8 mouse cellular contexts compared by ENCODE assay signal in the genomic region with DNA sequence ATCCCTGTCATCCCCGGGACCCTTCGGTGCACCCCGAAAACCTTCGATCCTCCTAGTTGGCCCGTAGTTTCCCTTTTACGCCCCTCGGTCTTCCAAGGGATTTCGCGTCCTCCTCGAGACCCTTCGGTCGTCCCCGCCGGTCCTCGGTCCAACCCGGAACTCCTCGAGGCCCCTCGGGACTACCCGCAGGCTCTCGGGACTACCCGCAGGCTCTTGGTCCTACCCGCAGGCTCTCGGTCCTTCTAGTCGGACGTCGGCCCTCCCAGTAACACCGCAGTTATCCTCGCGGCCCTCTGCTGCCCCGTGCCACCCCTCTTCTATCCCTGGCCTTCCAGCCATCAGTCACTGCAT. TPM values are rescaled to one million over a fixed set of nuclear protein-coding genes. Genes with fewer than 3 reads are reported as not detected.
DNase-seq lines count a peak whose midpoint lies in the region; ATAC-seq and TF ChIP-seq lines count a peak whose summit lies in the region.

No protein-coding gene starts in this region.

- H3K4me2 ChIP-seq in hindbrain, embryonic 15.5 days, result peak overlapping the region; percentile 88
- peak overlapping the region; percentile 86 for H3K4me2 ChIP-seq in liver, embryonic 13.5 days
- peak overlapping the region; percentile 87 for H3K4me2 ChIP-seq in neural tube, embryonic 11.5 days (ENCODE audit: low read depth)

- H3K9ac ChIP-seq in hindbrain, embryonic 15.5 days, result peak overlapping the region; percentile 72
- peak overlapping the region; percentile 92 for H3K9ac ChIP-seq in liver, embryonic 13.5 days
- peak overlapping the region; percentile 94 for H3K9ac ChIP-seq in neural tube, embryonic 11.5 days (ENCODE audit: low read length)

- under 1% methylated on average over 30 of the region's 30 CpGs for WGBS in hindbrain, embryonic 15.5 days
- WGBS in liver, embryonic 13.5 days (ENCODE audit: insufficient replicate concordance), result under 1% methylated on average over 30 of the region's 30 CpGs
- under 1% methylated on average over 30 of the region's 30 CpGs for WGBS in neural tube, embryonic 11.5 days

- no peak for TF ChIP-seq CTCF in embryonic fibroblast, embryonic 13.5 days (IDR thresholded peaks at IDR 0.05; ENCODE audit: borderline replicate concordance, insufficient read depth, low read length)

- no peaks in the 10 kb centered on the region for H3K27me3 ChIP-seq in hindbrain, embryonic 15.5 days
- no peaks in the 10 kb centered on the region for H3K27me3 ChIP-seq in liver, embryonic 13.5 days
- no peaks in the 10 kb centered on the region for H3K27me3 ChIP-seq in neural tube, embryonic 11.5 days (ENCODE audit: control insufficient read depth, insufficient read depth, low read length)

- H3K4me3 ChIP-seq in embryonic fibroblast, embryonic 13.5 days (ENCODE audit: insufficient read depth, low read length), result peak overlapping the region; percentile 64
- H3K4me3 ChIP-seq in hindbrain, embryonic 15.5 days, result peak overlapping the region; percentile 56
- peak overlapping the region; percentile 96 for H3K4me3 ChIP-seq in liver, embryonic 13.5 days (replicated peaks)
- peak overlapping the region; percentile 98 for H3K4me3 ChIP-seq in neural tube, embryonic 11.5 days (ENCODE audit: low read depth, low read length)

- no peak for TF ChIP-seq POLR2A in embryonic fibroblast, embryonic 13.5 days (IDR thresholded peaks at IDR 0.05; ENCODE audit: low read depth, low read length)

- no peaks in the 10 kb centered on the region for H3K9me3 ChIP-seq in hindbrain, embryonic 15.5 days
- H3K9me3 ChIP-seq in liver, embryonic 13.5 days (replicated peaks), result no peaks in the 10 kb centered on the region
- no peaks in the 10 kb centered on the region for H3K9me3 ChIP-seq in neural tube, embryonic 11.5 days (ENCODE audit: control insufficient read depth, low read length)

- peaks cover 2% of the 10 kb centered on the region; the same call in 1 of the 2 replicates for H3K4me1 ChIP-seq in embryonic fibroblast, embryonic 13.5 days (ENCODE audit: control insufficient read depth, insufficient read depth, low read length)
- peaks cover 20% of the 10 kb centered on the region for H3K4me1 ChIP-seq in hindbrain, embryonic 15.5 days (replicated peaks)
- H3K4me1 ChIP-seq in liver, embryonic 13.5 days (replicated peaks), result peaks cover 27% of the 10 kb centered on the region
- H3K4me1 ChIP-seq in neural tube, embryonic 11.5 days (ENCODE audit: control insufficient read depth, insufficient read depth, low read length), result peaks cover 5% of the 10 kb centered on the region; the same call in 1 of the 2 replicates

- peak; percentile 35 for DNase-seq in kidney, adult 18-20 months
- DNase-seq in kidney, adult 11 months, result no peak
- DNase-seq in NIH3T3 (ENCODE audit: low read depth), result peak; percentile 35
- peak; percentile 15 for DNase-seq in liver, embryonic 13.5 days
- peak; percentile 42 for DNase-seq in neural tube, embryonic 11.5 days (ENCODE audit: low spot score)
- DNase-seq in MN1 (ENCODE audit: low spot score), result no peak

- peaks cover 40% of the 10 kb centered on the region for H3K36me3 ChIP-seq in hindbrain, embryonic 15.5 days
- H3K36me3 ChIP-seq in liver, embryonic 13.5 days, result peaks cover 38% of the 10 kb centered on the region
- peaks cover 20% of the 10 kb centered on the region for H3K36me3 ChIP-seq in neural tube, embryonic 11.5 days (ENCODE audit: control insufficient read depth, insufficient read depth, low read length)

- H3K27ac ChIP-seq in embryonic fibroblast, embryonic 13.5 days (ENCODE audit: insufficient read depth, low read length), result no peak overlapping the region
- peak overlapping the region; percentile 69; the same call in 1 of the 2 replicates for H3K27ac ChIP-seq in hindbrain, embryonic 15.5 days (replicated peaks)
- no peak overlapping the region for H3K27ac ChIP-seq in liver, embryonic 13.5 days
- H3K27ac ChIP-seq in neural tube, embryonic 11.5 days (ENCODE audit: low read depth, low read length), result no peak overlapping the region

- ATAC-seq in hindbrain, embryonic 15.5 days (ENCODE audit: low FRiP score, low read depth), result peak; percentile 32
- ATAC-seq in liver, embryonic 13.5 days (ENCODE audit: low read depth), result peak; percentile 19; the same call in 1 of the 2 replicates
- ATAC-seq in neural tube, embryonic 11.5 days (ENCODE audit: insufficient read depth, low FRiP score, low TSS enrichment), result peak; percentile 46

RNA-seq across cellular contexts. Expression of a gene that starts 0.5 kb away (rescaled TPM):
- polyA plus RNA-seq in embryonic fibroblast, embryonic 13.5 days (2011; ENCODE audit: insufficient read length, low read depth, missing spikeins), result 95.0 and 97.8 TPM in 2 replicates
- 161 and 174 TPM in 2 replicates for polyA plus RNA-seq in hindbrain, embryonic 15.5 days (2015; fragmentation: Nextera tagmentation; extraction: Ambion mirVana)
- 65.0 and 68.0 TPM in 2 replicates for polyA plus RNA-seq in liver, embryonic 13.5 days (2015; fragmentation: Nextera tagmentation; extraction: Ambion mirVana)
- 167 and 169 TPM in 2 replicates for polyA plus RNA-seq in neural tube, embryonic 11.5 days (2014; fragmentation: Nextera tagmentation; extraction: Ambion mirVana)

RNA-seq across cellular contexts. Expression of a gene that starts 38.1 kb away (rescaled TPM):
- not detected in 2 replicates for polyA plus RNA-seq in embryonic fibroblast, embryonic 13.5 days (2011; ENCODE audit: insufficient read length, low read depth, missing spikeins)
- polyA plus RNA-seq in hindbrain, embryonic 15.5 days (2015; fragmentation: Nextera tagmentation; extraction: Ambion mirVana), result 0.28 and 0.47 TPM in 2 replicates
- 4.5 and 4.8 TPM in 2 replicates for polyA plus RNA-seq in liver, embryonic 13.5 days (2015; fragmentation: Nextera tagmentation; extraction: Ambion mirVana)
- 1.3 and 2.0 TPM in 2 replicates for polyA plus RNA-seq in neural tube, embryonic 11.5 days (2014; fragmentation: Nextera tagmentation; extraction: Ambion mirVana)

Comparison
In these comparisons a context has a peak if more than half of its experiments do, and no peak if none do; other contexts are left out.
1. DNase-seq: peak in kidney, adult 18-20 months (single experiment), NIH3T3 (single experiment), liver, embryonic 13.5 days (single experiment) and neural tube, embryonic 11.5 days (single experiment); none in kidney, adult 11 months (single experiment) and MN1 (single experiment).
2. Peak in every context shown above with its lines, with median percentiles within 50 percentile points of each other: H3K4me3 ChIP-seq, ATAC-seq, H3K4me2 ChIP-seq and H3K9ac ChIP-seq.